Mouse (Mus musculus): ENCODE data around the gene Serpina12.

DNA sequence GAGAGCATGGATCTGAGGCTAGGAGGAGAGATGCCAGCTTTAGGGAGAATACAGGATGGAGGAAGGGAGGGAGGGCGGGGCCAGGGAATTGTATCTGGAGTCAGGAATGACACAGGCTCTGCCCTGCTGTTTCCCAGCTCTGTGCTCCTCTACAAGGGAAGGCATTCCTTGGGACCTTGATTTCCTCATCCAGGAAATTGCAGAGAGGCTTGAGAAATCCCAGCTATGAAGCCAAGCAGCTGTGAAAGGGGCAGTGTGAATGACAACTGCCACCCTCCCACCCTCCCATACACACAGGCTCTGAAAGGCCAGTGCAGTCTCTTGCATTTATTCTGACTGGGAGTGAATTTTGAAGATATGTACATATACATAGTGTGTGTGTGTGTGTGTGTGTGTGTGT is 9.8 kb upstream of the Serpina12 start:
- TF ChIP-seq HCFC1 (IDR thresholded peaks at IDR 0.05; ENCODE audit: borderline replicate concordance, insufficient read depth, low read length): no peak
- TF ChIP-seq CHD2 (IDR thresholded peaks at IDR 0.05; ENCODE audit: low read depth, low read length): no peak
- TF ChIP-seq ZC3H11A (IDR thresholded peaks at IDR 0.05; ENCODE audit: borderline replicate concordance, low read depth, low read length): no peak
- no peak for TF ChIP-seq MAFK (IDR thresholded peaks at IDR 0.05; ENCODE audit: insufficient read depth, low read depth, low read length)
- no peak for TF ChIP-seq ZNF384 (IDR thresholded peaks at IDR 0.05; ENCODE audit: low read depth, low read length)
